Mouse (Mus musculus): Measurements from ENCODE around the gene Gfpt1. TPM values are rescaled to one million over a fixed set of nuclear protein-coding genes. Genes with fewer than 3 reads are reported as not detected.

Gfpt1 gene
- polyA plus RNA-seq, 1 experiment, result 26.4 TPM

GRCm38 (mm10) chr6:87032401-87032800, 10.2 kb upstream of the Gfpt1 start:
- TF ChIP-seq CTCF (IDR thresholded peaks at IDR 0.05; ENCODE audit: borderline replicate concordance, insufficient read depth, low read depth, low read length) (no peak), POLR2A (IDR thresholded peaks at IDR 0.05; ENCODE audit: borderline replicate concordance, insufficient read depth, low read length) (no peak)
- H3K4me1 ChIP-seq (ENCODE audit: control insufficient read depth, insufficient read depth, low read length), result no peaks in the 10 kb centered on the region
- H3K27ac ChIP-seq (ENCODE audit: insufficient read depth, low read length), result no peak overlapping the region
- H3K27me3 ChIP-seq (ENCODE audit: control insufficient read depth, insufficient read depth, low read length), result no peaks in the 10 kb centered on the region
- H3K4me3 ChIP-seq (replicated peaks; ENCODE audit: insufficient read depth, low read depth, low read length), result no peak overlapping the region
- WGBS, result 96% methylated on average over 3 of the region's 3 CpGs
- DNase-seq, result no peak

GRCm38 (mm10) chr6:87034395-87034794, 8.3 kb upstream of the Gfpt1 start:
- WGBS, result 94% methylated on average over 3 of the region's 3 CpGs
- DNase-seq, result no peak
- no peaks in the 10 kb centered on the region for H3K27me3 ChIP-seq (ENCODE audit: control insufficient read depth, insufficient read depth, low read length)
- no peak overlapping the region for H3K27ac ChIP-seq (ENCODE audit: insufficient read depth, low read length)
- TF ChIP-seq POLR2A (IDR thresholded peaks at IDR 0.05; ENCODE audit: borderline replicate concordance, insufficient read depth, low read length) (no peak), CTCF (IDR thresholded peaks at IDR 0.05; ENCODE audit: borderline replicate concordance, insufficient read depth, low read depth, low read length) (no peak)
- no peaks in the 10 kb centered on the region for H3K4me1 ChIP-seq (ENCODE audit: control insufficient read depth, insufficient read depth, low read length)
- H3K4me3 ChIP-seq (replicated peaks; ENCODE audit: insufficient read depth, low read depth, low read length), result no peak overlapping the region

GRCm38 (mm10) chr6:87037826-87038620, 4.6 kb upstream of the Gfpt1 start:
- no peaks in the 10 kb centered on the region for H3K4me1 ChIP-seq (ENCODE audit: control insufficient read depth, insufficient read depth, low read length)
- no peak for TF ChIP-seq CTCF (IDR thresholded peaks at IDR 0.05; ENCODE audit: borderline replicate concordance, insufficient read depth, low read depth, low read length)
- TF ChIP-seq POLR2A (IDR thresholded peaks at IDR 0.05; ENCODE audit: borderline replicate concordance, insufficient read depth, low read length), result no peak
- no peak overlapping the region for H3K27ac ChIP-seq (ENCODE audit: insufficient read depth, low read length)
- 60% methylated on average over 10 of the region's 10 CpGs for WGBS
- DNase-seq, result no peak
- H3K4me3 ChIP-seq (replicated peaks; ENCODE audit: insufficient read depth, low read depth, low read length), result no peak overlapping the region
- H3K27me3 ChIP-seq (ENCODE audit: control insufficient read depth, insufficient read depth, low read length), result no peaks in the 10 kb centered on the region

- H3K4me1 ChIP-seq (ENCODE audit: control insufficient read depth, insufficient read depth, low read length), result peaks cover 6% of the 10 kb centered on the region; the same call in 1 of the 2 replicates
- no peak for TF ChIP-seq CTCF (IDR thresholded peaks at IDR 0.05; ENCODE audit: borderline replicate concordance, insufficient read depth, low read depth, low read length)
- TF ChIP-seq POLR2A (IDR thresholded peaks at IDR 0.05; ENCODE audit: borderline replicate concordance, insufficient read depth, low read length), result no peak
- no peaks in the 10 kb centered on the region for H3K27me3 ChIP-seq (ENCODE audit: control insufficient read depth, insufficient read depth, low read length)
- no peak overlapping the region for H3K4me3 ChIP-seq (replicated peaks; ENCODE audit: insufficient read depth, low read depth, low read length)
- no peak overlapping the region for H3K27ac ChIP-seq (ENCODE audit: insufficient read depth, low read length)
- no peak for DNase-seq
- WGBS, result 83% methylated on average over 8 of the region's 8 CpGs
Observed at GRCm38 (mm10) chr6:87039161-87039560, 3.5 kb upstream of the Gfpt1 start.

- H3K27ac ChIP-seq (ENCODE audit: insufficient read depth, low read length), result no peak overlapping the region
- WGBS, result 90% methylated on average over 4 of the region's 4 CpGs
- H3K4me3 ChIP-seq (replicated peaks; ENCODE audit: insufficient read depth, low read depth, low read length), result no peak overlapping the region
- TF ChIP-seq CTCF (IDR thresholded peaks at IDR 0.05; ENCODE audit: borderline replicate concordance, insufficient read depth, low read depth, low read length) (no peak), POLR2A (IDR thresholded peaks at IDR 0.05; ENCODE audit: borderline replicate concordance, insufficient read depth, low read length) (no peak)
- DNase-seq, result no peak
- H3K4me1 ChIP-seq (ENCODE audit: control insufficient read depth, insufficient read depth, low read length), result peaks cover 6% of the 10 kb centered on the region
- no peaks in the 10 kb centered on the region for H3K27me3 ChIP-seq (ENCODE audit: control insufficient read depth, insufficient read depth, low read length)
Observed at GRCm38 (mm10) chr6:87040971-87041370, 1.7 kb upstream of the Gfpt1 start.

GRCm38 (mm10) chr6:87041431-87041830, 1.2 kb upstream of the Gfpt1 start:
- DNase-seq, result no peak
- H3K27me3 ChIP-seq (ENCODE audit: control insufficient read depth, insufficient read depth, low read length), result no peaks in the 10 kb centered on the region
- no peak overlapping the region for H3K27ac ChIP-seq (ENCODE audit: insufficient read depth, low read length)
- no peak for TF ChIP-seq CTCF (IDR thresholded peaks at IDR 0.05; ENCODE audit: borderline replicate concordance, insufficient read depth, low read depth, low read length)
- TF ChIP-seq POLR2A (IDR thresholded peaks at IDR 0.05; ENCODE audit: borderline replicate concordance, insufficient read depth, low read length), result no peak
- H3K4me1 ChIP-seq (ENCODE audit: control insufficient read depth, insufficient read depth, low read length), result peaks cover 6% of the 10 kb centered on the region
- no peak overlapping the region for H3K4me3 ChIP-seq (replicated peaks; ENCODE audit: insufficient read depth, low read depth, low read length)
- WGBS, result 95% methylated on average over 7 of the region's 7 CpGs

GRCm38 (mm10) chr6:87042004-87042336, 676 bp upstream of the Gfpt1 start:
- DNase-seq, result no peak
- peak overlapping the region; percentile 99 for H3K27ac ChIP-seq (ENCODE audit: insufficient read depth, low read length)
- H3K27me3 ChIP-seq (ENCODE audit: control insufficient read depth, insufficient read depth, low read length), result no peaks in the 10 kb centered on the region
- under 1% methylated on average over 11 of the region's 11 CpGs for WGBS
- no peak for TF ChIP-seq POLR2A (IDR thresholded peaks at IDR 0.05; ENCODE audit: borderline replicate concordance, insufficient read depth, low read length)
- peak overlapping the region; percentile 77 for H3K4me3 ChIP-seq (replicated peaks; ENCODE audit: insufficient read depth, low read depth, low read length)
- peaks cover 6% of the 10 kb centered on the region for H3K4me1 ChIP-seq (ENCODE audit: control insufficient read depth, insufficient read depth, low read length)

- TF ChIP-seq POLR2A (IDR thresholded peaks at IDR 0.05; ENCODE audit: borderline replicate concordance, insufficient read depth, low read length), result no peak
- TF ChIP-seq CTCF (IDR thresholded peaks at IDR 0.05; ENCODE audit: borderline replicate concordance, insufficient read depth, low read depth, low read length), result no peak
- DNase-seq, result no peak
- Histone ChIP-seq H3K4me1 (ENCODE audit: control insufficient read depth, insufficient read depth, low read length) (peaks cover 6% of the 10 kb centered on the region), H3K27ac (ENCODE audit: insufficient read depth, low read length) (peak overlapping the region; percentile 65; the same call in 1 of the 2 replicates), H3K27me3 (ENCODE audit: control insufficient read depth, insufficient read depth, low read length) (no peaks in the 10 kb centered on the region), H3K4me3 (replicated peaks; ENCODE audit: insufficient read depth, low read depth, low read length) (peak overlapping the region; percentile 77)
- 2% methylated on average over 9 of the region's 9 CpGs for WGBS
Observed at GRCm38 (mm10) chr6:87043131-87043516, 478 bp downstream of the Gfpt1 start.

Measured in cerebellum, adult 2 months (tissue).